ENCODE assay signal across 8 mouse cellular contexts in the genomic region with DNA sequence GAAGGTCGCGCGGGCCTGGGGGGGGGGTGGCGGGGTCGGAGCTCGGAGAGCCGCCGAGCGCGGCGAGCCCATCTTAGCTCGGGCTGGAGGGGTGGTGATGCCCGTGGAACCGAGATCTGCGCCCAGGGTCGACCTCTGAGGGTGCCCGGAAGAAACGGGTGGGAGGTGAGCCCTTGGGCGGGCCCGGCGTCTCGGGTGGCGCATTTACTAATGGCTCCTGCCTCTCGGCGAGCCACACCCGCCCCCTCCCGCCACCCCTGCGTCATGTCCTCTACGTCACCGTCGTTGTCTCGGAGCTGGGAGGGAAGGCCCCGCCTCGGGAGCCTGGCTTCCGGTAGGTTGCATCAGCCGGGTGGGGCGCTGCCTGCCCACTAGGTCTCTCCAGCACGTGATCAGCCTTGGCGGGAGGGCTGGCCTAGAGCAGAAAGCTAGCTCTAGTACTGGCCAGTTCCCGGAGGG. TPM values are rescaled to one million over a fixed set of nuclear protein-coding genes. Genes with fewer than 3 reads are reported as not detected.
A peak's percentile ranks its signal among the peaks of the same experiment; 100 is the strongest.
DNase-seq lines count a peak whose midpoint lies in the region; ATAC-seq and TF ChIP-seq lines count a peak whose summit lies in the region.

No protein-coding gene starts in this region.

- no peaks in the 10 kb centered on the region for H3K27me3 ChIP-seq in embryonic facial prominence, embryonic 15.5 days
- H3K27me3 ChIP-seq in kidney, embryonic 14.5 days (ENCODE audit: control insufficient read depth, insufficient read depth, low read length), result no peaks in the 10 kb centered on the region
- no peaks in the 10 kb centered on the region for H3K27me3 ChIP-seq in limb, embryonic 15.5 days

- peak; percentile 91 for ATAC-seq in embryonic facial prominence, embryonic 15.5 days (ENCODE audit: insufficient number of reproducible peaks, low FRiP score, low TSS enrichment, low read depth)
- peak; percentile 88 for ATAC-seq in kidney, embryonic 14.5 days (ENCODE audit: low FRiP score, low TSS enrichment)
- peak; percentile 81 for ATAC-seq in limb, embryonic 15.5 days (ENCODE audit: insufficient number of reproducible peaks, low FRiP score, low TSS enrichment, low read depth)

- peak; percentile 94 for TF ChIP-seq POLR2A in bone marrow, adult 2 months (IDR thresholded peaks at IDR 0.05; ENCODE audit: borderline replicate concordance, control insufficient read depth, low read depth, low read length)

- peaks cover 16% of the 10 kb centered on the region for H3K36me3 ChIP-seq in embryonic facial prominence, embryonic 15.5 days
- peaks cover 18% of the 10 kb centered on the region for H3K36me3 ChIP-seq in kidney, embryonic 14.5 days (ENCODE audit: control insufficient read depth, insufficient read depth, low read length)
- peaks cover 19% of the 10 kb centered on the region for H3K36me3 ChIP-seq in limb, embryonic 15.5 days

- peak; percentile 98 for DNase-seq in 416B (ENCODE audit: low read depth)
- DNase-seq in heart, adult 9 months (ENCODE audit: low spot score in 2 of 2), result peak; percentile 97
- DNase-seq in monocyte, adult 2 months (ENCODE audit: low read depth in 1 of 2, low spot score in 2 of 2), result peak; percentile 96
- peak; percentile 96 for DNase-seq in spleen, postnatal 36 days (ENCODE audit: low spot score in 2 of 2)

- under 1% methylated on average over 36 of the region's 40 CpGs for WGBS in bone marrow, adult 2 months
- WGBS in embryonic facial prominence, embryonic 15.5 days, result 0% methylated on average over 33 of the region's 40 CpGs
- WGBS in kidney, embryonic 14.5 days, result 0% methylated on average over 31 of the region's 40 CpGs
- WGBS in limb, embryonic 15.5 days, result under 1% methylated on average over 40 of the region's 40 CpGs

- no peaks in the 10 kb centered on the region; the same call in 1 of the 2 replicates for H3K4me1 ChIP-seq in bone marrow, adult 2 months (ENCODE audit: control insufficient read depth, insufficient read depth, low read length)
- peaks cover 6% of the 10 kb centered on the region for H3K4me1 ChIP-seq in embryonic facial prominence, embryonic 15.5 days
- no peaks in the 10 kb centered on the region; the same call in 1 of the 2 replicates for H3K4me1 ChIP-seq in kidney, embryonic 14.5 days (ENCODE audit: control insufficient read depth, insufficient read depth, low read length)
- H3K4me1 ChIP-seq in limb, embryonic 15.5 days, result peaks cover 7% of the 10 kb centered on the region; the same call in 1 of the 2 replicates

- H3K27ac ChIP-seq in bone marrow, adult 2 months (ENCODE audit: control insufficient read depth, insufficient read depth, low read depth, low read length, poor library complexity), result peak overlapping the region; percentile 99
- peak overlapping the region; percentile 100 for H3K27ac ChIP-seq in embryonic facial prominence, embryonic 15.5 days (replicated peaks)
- H3K27ac ChIP-seq in kidney, embryonic 14.5 days (ENCODE audit: low read depth, low read length), result peak overlapping the region; percentile 98
- H3K27ac ChIP-seq in limb, embryonic 15.5 days, result peak overlapping the region; percentile 100

- peak overlapping the region; percentile 92 for H3K4me3 ChIP-seq in bone marrow, adult 2 months (replicated peaks; ENCODE audit: control insufficient read depth, low read depth, low read length)
- peak overlapping the region; percentile 79 for H3K4me3 ChIP-seq in embryonic facial prominence, embryonic 15.5 days (replicated peaks)
- H3K4me3 ChIP-seq in kidney, embryonic 14.5 days (ENCODE audit: low read length), result peak overlapping the region; percentile 84
- peak overlapping the region; percentile 72 for H3K4me3 ChIP-seq in limb, embryonic 15.5 days

- peak overlapping the region; percentile 99 for H3K9ac ChIP-seq in embryonic facial prominence, embryonic 15.5 days
- peak overlapping the region; percentile 97 for H3K9ac ChIP-seq in kidney, embryonic 14.5 days (ENCODE audit: low read depth, low read length)
- peak overlapping the region; percentile 92 for H3K9ac ChIP-seq in limb, embryonic 15.5 days

- TF ChIP-seq CTCF in bone marrow, adult 2 months (IDR thresholded peaks at IDR 0.05; ENCODE audit: control insufficient read depth, insufficient read depth, low read length), result no peak; the same call in 1 of the 2 replicates

- H3K9me3 ChIP-seq in embryonic facial prominence, embryonic 15.5 days (replicated peaks), result no peaks in the 10 kb centered on the region
- no peaks in the 10 kb centered on the region for H3K9me3 ChIP-seq in kidney, embryonic 14.5 days (ENCODE audit: control insufficient read depth, low read length)
- H3K9me3 ChIP-seq in limb, embryonic 15.5 days, result no peaks in the 10 kb centered on the region

- H3K4me2 ChIP-seq in embryonic facial prominence, embryonic 15.5 days (replicated peaks), result peak overlapping the region; percentile 66
- H3K4me2 ChIP-seq in kidney, embryonic 14.5 days (replicated peaks; ENCODE audit: low read depth, low read length), result peak overlapping the region; percentile 74
- H3K4me2 ChIP-seq in limb, embryonic 15.5 days, result peak overlapping the region; percentile 58

RNA-seq across cellular contexts. Expression of a gene that starts 0.5 kb away (rescaled TPM):
- polyA plus RNA-seq in bone marrow, adult 2 months (2011; ENCODE audit: insufficient read depth, insufficient read length, low replicate concordance, missing spikeins), result 807 and 1,107 TPM in 2 replicates
- 1,638 and 1,748 TPM in 2 replicates for polyA plus RNA-seq in embryonic facial prominence, embryonic 15.5 days (2015; fragmentation: Nextera tagmentation; extraction: Ambion mirVana)
- polyA plus RNA-seq in kidney, embryonic 14.5 days (2014; fragmentation: Nextera tagmentation; extraction: Ambion mirVana), result 1,744 and 1,749 TPM in 2 replicates
- 1,535 and 1,764 TPM in 2 replicates for polyA plus RNA-seq in limb, embryonic 15.5 days (2015; fragmentation: Nextera tagmentation; extraction: Ambion mirVana)

RNA-seq across cellular contexts. Expression of a gene that starts 14.0 kb away (rescaled TPM):
- polyA plus RNA-seq in bone marrow, adult 2 months (2011; ENCODE audit: insufficient read depth, insufficient read length, low replicate concordance, missing spikeins), result not detected in 2 replicates
- polyA plus RNA-seq in embryonic facial prominence, embryonic 15.5 days (2015; fragmentation: Nextera tagmentation; extraction: Ambion mirVana), result 6.0 and 6.7 TPM in 2 replicates
- polyA plus RNA-seq in kidney, embryonic 14.5 days (2014; fragmentation: Nextera tagmentation; extraction: Ambion mirVana), result not detected in 2 replicates
- polyA plus RNA-seq in limb, embryonic 15.5 days (2015; fragmentation: Nextera tagmentation; extraction: Ambion mirVana), result 3.1 and 4.0 TPM in 2 replicates

RNA-seq across cellular contexts. Expression of a gene that starts 35.7 kb away (rescaled TPM):
- polyA plus RNA-seq in bone marrow, adult 2 months (2011; ENCODE audit: insufficient read depth, insufficient read length, low replicate concordance, missing spikeins), result 1.1 and 11.9 TPM in 2 replicates
- 7.0 and 10.6 TPM in 2 replicates for polyA plus RNA-seq in embryonic facial prominence, embryonic 15.5 days (2015; fragmentation: Nextera tagmentation; extraction: Ambion mirVana)
- polyA plus RNA-seq in kidney, embryonic 14.5 days (2014; fragmentation: Nextera tagmentation; extraction: Ambion mirVana), result 6.0 and 6.3 TPM in 2 replicates
- polyA plus RNA-seq in limb, embryonic 15.5 days (2015; fragmentation: Nextera tagmentation; extraction: Ambion mirVana), result 1.9 and 2.8 TPM in 2 replicates

RNA-seq across cellular contexts. Expression of a gene that starts 50.5 kb away (rescaled TPM):
- polyA plus RNA-seq in bone marrow, adult 2 months (2011; ENCODE audit: insufficient read depth, insufficient read length, low replicate concordance, missing spikeins), result 2.1 TPM in 1 of 2 replicates, not detected in the other
- 0.25 and 0.37 TPM in 2 replicates for polyA plus RNA-seq in embryonic facial prominence, embryonic 15.5 days (2015; fragmentation: Nextera tagmentation; extraction: Ambion mirVana)
- polyA plus RNA-seq in kidney, embryonic 14.5 days (2014; fragmentation: Nextera tagmentation; extraction: Ambion mirVana), result not detected in 2 replicates
- polyA plus RNA-seq in limb, embryonic 15.5 days (2015; fragmentation: Nextera tagmentation; extraction: Ambion mirVana), result 0.15 TPM in 1 of 2 replicates, not detected in the other

RNA-seq across cellular contexts. Expression of a gene that starts 59.4 kb away (rescaled TPM):
- polyA plus RNA-seq in bone marrow, adult 2 months (2011; ENCODE audit: insufficient read depth, insufficient read length, low replicate concordance, missing spikeins), result 2.1 TPM in 1 of 2 replicates, not detected in the other
- 399 and 504 TPM in 2 replicates for polyA plus RNA-seq in embryonic facial prominence, embryonic 15.5 days (2015; fragmentation: Nextera tagmentation; extraction: Ambion mirVana)
- polyA plus RNA-seq in kidney, embryonic 14.5 days (2014; fragmentation: Nextera tagmentation; extraction: Ambion mirVana), result 0.13 and 0.14 TPM in 2 replicates
- 264 and 267 TPM in 2 replicates for polyA plus RNA-seq in limb, embryonic 15.5 days (2015; fragmentation: Nextera tagmentation; extraction: Ambion mirVana)

Comparison
In these comparisons a context has a peak if more than half of its experiments do, and no peak if none do; other contexts are left out.
1. Peak in every context shown above with its lines: DNase-seq, ATAC-seq, H3K4me3 ChIP-seq and H3K27ac ChIP-seq.